Mouse (Mus musculus) liver, embryonic 14.5 days (tissue): ENCODE measurements at regions not wholly inside any gene's neighbourhood (a gene's known extent, or its start where the extent isn't known, plus 50 kb on each side); places are given as distances from the start of the nearest gene placed in this dataset.

Source experiments
- ATAC-seq: fragments of 200-750 bp; cut with Nextera tagmentation; 2 replicates; pipeline ENCODE4 v1.8.0; 2017; ENCODE audit warnings: moderate number of reproducible peaks, mild to moderate bottlenecking, moderate library complexity; ENCODE audit not compliant: insufficient read depth
- DNase-seq, 3 experiments: peaks; one replicate each; pipeline ENCODE4 v3.0.0-alpha.2; 2012 to 2013; ENCODE audit warnings: low read depth in 3 of 3, low spot score in 3 of 3
- H3K27ac ChIP-seq: fragments of 300-500 bp; sonication (generic); 2 replicates; pipeline ENCODE4 v1.5.1; 2014; ENCODE audit warnings: moderate library complexity, mild to moderate bottlenecking, control low read depth, inconsistent platforms
- H3K27me3 ChIP-seq: fragments of 300-500 bp; sonication (generic); 2 replicates; pipeline ENCODE4 v1.6.1; 2014; ENCODE audit warnings: mild to moderate bottlenecking, low read length, moderate library complexity; ENCODE audit not compliant: control insufficient read depth, insufficient read depth
- H3K36me3 ChIP-seq: fragments of 300-500 bp; sonication (generic); replicated peaks from 2 replicates; pipeline ENCODE4 v1.6.1; 2014; ENCODE audit warnings: low read depth; ENCODE audit not compliant: control insufficient read depth, insufficient read depth
- H3K4me1 ChIP-seq, 2 experiments: fragments of 200-500 bp in 1 of 2; fragments of 300-500 bp in 1 of 2; sonication (generic) in 1 of 2; replicated peaks; 2 replicates each; pipeline ENCODE4 v1.6.1; 2012 to 2014; ENCODE audit warnings: antibody characterized with exemption in 1 of 2, inconsistent platforms in 1 of 2, low read length in 1 of 2; ENCODE audit not compliant: control insufficient read depth in 2 of 2, insufficient read depth in 2 of 2
- H3K4me2 ChIP-seq: fragments of 300-500 bp; sonication (generic); 2 replicates; pipeline ENCODE4 v1.6.1; 2014; ENCODE audit warnings: low read depth, mild to moderate bottlenecking, control low read depth, moderate library complexity
- H3K4me3 ChIP-seq, 2 experiments: fragments of 200-500 bp in 1 of 2; fragments of 300-500 bp in 1 of 2; sonication (generic) in 1 of 2; 2 replicates each; pipeline ENCODE4 v1.5.1; 2012 to 2014; ENCODE audit warnings: low read depth in 2 of 2, low read length in 2 of 2, mild to moderate bottlenecking in 2 of 2, control low read depth in 1 of 2, inconsistent platforms in 1 of 2, moderate library complexity in 1 of 2; ENCODE audit not compliant: insufficient read depth in 1 of 2
- H3K9ac ChIP-seq: fragments of 300-500 bp; sonication (generic); replicated peaks from 2 replicates; pipeline ENCODE4 v1.6.1; 2014; ENCODE audit warnings: mild to moderate bottlenecking, control low read depth, moderate library complexity
- H3K9me3 ChIP-seq: fragments of 300-500 bp; sonication (generic); 2 replicates; pipeline ENCODE4 v1.6.1; 2016; ENCODE audit warnings: low read length, mixed read lengths; ENCODE audit not compliant: control insufficient read depth
- CTCF ChIP-seq: IDR thresholded peaks from 2 replicates; pipeline ENCODE4 v1.5.1; 2016; ENCODE audit warnings: antibody characterized with exemption, low read depth, control low read depth
- EP300 ChIP-seq: IDR thresholded peaks from 2 replicates; pipeline ENCODE4 v1.6.1; 2016; ENCODE audit warnings: antibody characterized with exemption, low read depth
- WGBS: fragments of 180-500 bp; shearing (Covaris S2); extraction: QIAGEN DNeasy Blood & Tissue Kit; methylation state at CpG from one replicate; pipeline ENCODE4 v1.1.7; 2014; ENCODE audit not compliant: insufficient replicate concordance; 5-methylcytosine and 5-hydroxymethylcytosine counted together

DNA sequence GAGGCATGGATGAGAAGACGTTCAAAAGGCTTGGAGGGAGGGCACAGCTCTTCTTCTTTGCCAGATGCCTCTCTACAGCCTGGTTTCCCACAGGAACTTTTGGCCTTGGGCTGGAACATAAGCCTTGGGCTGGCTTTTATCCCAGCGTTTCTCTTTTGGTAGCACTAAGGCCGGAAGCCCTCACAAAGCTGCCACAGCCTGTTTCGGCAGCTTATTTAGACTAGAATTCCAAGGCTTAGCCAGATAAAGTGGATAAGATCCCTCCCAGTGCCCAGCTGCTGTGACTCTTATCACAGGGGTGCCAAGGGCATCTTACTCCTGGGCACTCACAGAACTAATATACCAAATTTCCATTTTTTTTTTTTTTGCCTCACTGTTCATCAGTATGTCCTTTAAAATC lies 404.4 kb downstream of the Fut8 start:
- ATAC-seq (no peak), DNase-seq (no peak)
- WGBS: 44% methylated on average over 4 of the region's 4 CpGs
- TF ChIP-seq EP300 (no peak), CTCF (no peak)
- Histone ChIP-seq H3K4me1 (no peaks in the 10 kb centered on the region), H3K36me3 (no peaks in the 10 kb centered on the region), H3K4me3 (no peak overlapping the region), H3K9ac (no peak overlapping the region), H3K4me2 (no peak overlapping the region), H3K9me3 (no peaks in the 10 kb centered on the region), H3K27me3 (no peaks in the 10 kb centered on the region), H3K27ac (no peak overlapping the region)

DNA sequence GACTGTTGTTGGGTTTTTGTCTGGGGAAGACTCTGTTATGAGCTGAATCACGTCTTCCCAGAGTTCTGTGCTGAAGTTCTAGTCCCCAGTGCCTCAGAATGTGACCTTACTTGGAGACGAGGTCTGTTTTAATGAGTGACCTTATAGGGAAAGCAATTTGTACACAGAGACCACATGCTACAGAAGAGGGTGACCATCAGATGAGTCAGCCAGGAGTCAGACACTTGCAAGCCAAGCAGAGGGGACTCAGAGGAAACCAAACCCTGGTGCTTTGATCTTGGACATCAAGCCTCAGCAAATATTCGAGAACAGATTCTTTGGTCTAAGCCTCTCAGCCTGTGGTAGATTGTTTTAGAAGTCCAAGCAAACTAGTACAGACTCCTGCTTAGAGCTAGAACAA lies 409.9 kb downstream of the Fut8 start:
- Histone ChIP-seq H3K4me2 (no peak overlapping the region), H3K4me1 (no peaks in the 10 kb centered on the region), H3K27me3 (no peaks in the 10 kb centered on the region), H3K4me3 (no peak overlapping the region), H3K9me3 (no peaks in the 10 kb centered on the region), H3K36me3 (no peaks in the 10 kb centered on the region), H3K9ac (no peak overlapping the region), H3K27ac (no peak overlapping the region)
- TF ChIP-seq CTCF: no peak
- TF ChIP-seq EP300: no peak
- DNase-seq (no peak), ATAC-seq (no peak)
- 46% methylated on average over 3 of the region's 3 CpGs for WGBS

DNA sequence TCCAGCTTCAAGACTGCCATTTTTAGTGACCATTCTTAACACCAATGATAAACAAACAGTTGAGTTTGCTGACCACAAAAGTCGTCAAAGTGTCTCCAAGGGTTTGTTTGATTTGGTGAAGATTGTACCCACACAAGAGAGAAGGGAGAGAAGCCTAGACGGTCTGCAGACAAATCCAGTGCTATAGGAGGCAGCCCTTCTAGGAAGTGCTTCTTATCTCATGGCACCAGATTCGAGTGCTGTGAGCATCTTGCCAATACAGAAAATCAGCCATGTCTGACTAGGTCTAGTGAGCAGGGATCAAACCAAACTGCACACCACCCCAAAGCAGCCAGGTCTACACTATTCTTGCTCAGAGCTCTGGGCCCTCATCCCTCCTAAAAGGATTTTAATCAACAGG lies 416.4 kb downstream of the Fut8 start:
- DNase-seq (no peak), ATAC-seq (no peak)
- Histone ChIP-seq H3K27me3 (no peaks in the 10 kb centered on the region), H3K36me3 (no peaks in the 10 kb centered on the region), H3K4me2 (no peak overlapping the region), H3K27ac (no peak overlapping the region), H3K4me3 (no peak overlapping the region), H3K9me3 (no peaks in the 10 kb centered on the region), H3K4me1 (no peaks in the 10 kb centered on the region), H3K9ac (no peak overlapping the region)
- WGBS: 7% methylated on average over 3 of the region's 3 CpGs
- no peak for TF ChIP-seq CTCF
- no peak for TF ChIP-seq EP300

DNA sequence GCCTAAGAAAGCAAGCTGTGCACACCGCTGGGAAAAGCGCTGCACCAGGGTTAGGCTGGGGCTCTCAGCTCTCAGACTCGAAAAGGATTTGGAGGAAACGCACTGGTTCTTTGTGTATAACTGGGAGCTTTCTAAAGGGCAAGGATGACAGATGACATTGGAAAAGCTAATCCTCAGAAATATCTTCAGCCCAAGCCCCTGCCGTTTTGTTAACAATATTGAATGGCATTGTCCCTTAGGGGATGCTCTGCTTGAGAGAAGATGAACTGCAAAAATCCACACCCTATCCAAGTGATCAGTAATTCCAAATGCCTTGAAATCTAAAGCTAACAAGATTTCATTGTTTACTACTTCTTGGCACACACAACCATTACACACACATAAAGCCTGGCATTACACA lies 419.1 kb downstream of the Fut8 start:
- 75% methylated on average over 5 of the region's 5 CpGs for WGBS
- Histone ChIP-seq H3K36me3 (no peaks in the 10 kb centered on the region), H3K4me3 (no peak overlapping the region), H3K9ac (no peak overlapping the region), H3K9me3 (no peaks in the 10 kb centered on the region), H3K27me3 (no peaks in the 10 kb centered on the region), H3K4me2 (no peak overlapping the region), H3K4me1 (no peaks in the 10 kb centered on the region), H3K27ac (no peak overlapping the region)
- DNase-seq (no peak), ATAC-seq (no peak)
- no peak for TF ChIP-seq CTCF

DNA sequence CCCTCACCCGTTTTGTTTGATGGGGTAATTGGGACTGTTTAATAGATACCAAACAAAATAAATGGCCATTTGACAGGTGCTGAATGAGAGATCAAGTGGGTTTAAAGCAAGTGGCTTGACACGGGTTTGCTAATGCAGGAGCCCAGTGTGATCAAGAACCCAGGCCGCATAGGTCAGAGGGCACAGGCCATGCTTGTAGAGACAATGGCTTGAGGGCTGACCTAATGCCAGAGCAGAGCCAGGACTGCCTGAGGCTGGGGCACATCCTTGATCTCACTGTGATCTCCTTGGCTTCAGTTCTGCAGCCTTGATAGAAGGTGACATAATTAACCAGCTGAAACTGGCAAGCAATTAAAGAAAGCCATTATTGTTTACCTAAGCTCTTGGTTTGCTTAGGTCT lies 420.0 kb downstream of the Fut8 start:
- Histone ChIP-seq H3K9ac (no peak overlapping the region), H3K27me3 (no peaks in the 10 kb centered on the region), H3K4me3 (no peak overlapping the region), H3K4me1 (no peaks in the 10 kb centered on the region), H3K4me2 (no peak overlapping the region), H3K36me3 (no peaks in the 10 kb centered on the region), H3K27ac (no peak overlapping the region), H3K9me3 (no peaks in the 10 kb centered on the region)
- TF ChIP-seq CTCF: no peak
- TF ChIP-seq EP300: no peak
- ATAC-seq: no peak
- WGBS: 45% methylated on average over 3 of the region's 3 CpGs
- DNase-seq: no peak

DNA sequence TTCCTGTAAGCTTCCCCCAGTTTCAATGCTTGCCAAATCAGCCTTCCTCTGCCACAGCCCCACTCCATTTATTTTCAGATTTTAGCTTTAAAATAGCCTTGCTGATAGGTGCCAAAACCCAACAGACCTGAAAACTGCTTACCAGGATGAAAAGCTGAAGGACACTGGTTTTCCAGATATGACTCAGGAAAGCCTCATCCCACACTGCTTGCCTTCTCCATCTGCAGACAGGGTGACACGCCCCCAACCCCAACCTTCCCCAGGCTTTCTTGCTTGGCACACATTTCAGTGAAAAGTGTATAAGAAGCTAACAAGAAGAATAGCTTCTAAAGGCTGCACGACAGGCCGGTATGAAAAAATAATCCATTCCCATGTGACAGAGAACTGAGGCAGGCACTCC lies 425.3 kb downstream of the Fut8 start:
- Histone ChIP-seq H3K9ac (no peak overlapping the region), H3K4me1 (no peaks in the 10 kb centered on the region), H3K36me3 (no peaks in the 10 kb centered on the region), H3K27me3 (no peaks in the 10 kb centered on the region), H3K4me3 (no peak overlapping the region), H3K27ac (no peak overlapping the region), H3K4me2 (no peak overlapping the region), H3K9me3 (no peaks in the 10 kb centered on the region)
- TF ChIP-seq EP300 (no peak), CTCF (no peak)
- DNase-seq: no peak
- ATAC-seq: no peak
- WGBS: 54% methylated on average over 3 of the region's 3 CpGs
